ENCODE assay signal across 8 mouse cellular contexts in the genomic region with DNA sequence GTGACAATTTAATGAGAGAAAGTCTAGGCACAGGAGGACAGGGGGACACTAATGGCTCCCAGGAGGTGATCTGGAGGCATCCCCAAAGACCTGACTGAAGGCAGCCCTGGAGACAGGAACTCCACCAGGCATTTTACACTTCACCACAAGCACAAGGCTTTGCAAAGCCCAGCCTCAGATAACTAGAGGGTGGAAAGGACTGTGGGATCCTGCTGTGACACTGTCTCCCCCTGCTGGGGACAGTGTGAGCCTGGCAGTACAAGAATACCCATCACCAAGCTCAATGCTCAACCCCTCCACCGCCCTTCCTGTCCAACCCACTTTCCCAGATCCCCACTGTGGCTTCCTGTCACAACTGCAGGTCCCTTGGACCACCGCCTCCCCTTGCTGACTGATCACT.
A peak's percentile ranks its signal among the peaks of the same experiment; 100 is the strongest.
DNase-seq lines count a peak whose midpoint lies in the region; ATAC-seq lines count a peak whose summit lies in the region.

No protein-coding gene starts in this region.

- ATAC-seq in activated CD4-positive, CD25-positive, alpha-beta regulatory T cell, adult 4 months: no peak

- DNase-seq in thymus, postnatal 4 days: peak; percentile 13
- DNase-seq in thymus, postnatal 25 days: no peak
- DNase-seq in cerebellum, adult 9-11 months: peak; percentile 7
- peak; percentile 42 to 80 for DNase-seq in frontal cortex, adult 2 months (ENCODE audit: extremely low spot score in 1 of 2, low spot score in 1 of 2)
- peak; percentile 62 to 80 for DNase-seq in layer of hippocampus, adult 18-20 months (ENCODE audit: low spot score in 2 of 2)
- peak; percentile 72 for DNase-seq in mesoderm, embryonic 11.5 days (ENCODE audit: low read depth, low spot score)
- DNase-seq in gastrocnemius, adult 18-20 months (ENCODE audit: low spot score): no peak

Comparison
In these comparisons a context has a peak if more than half of its experiments do, and no peak if none do; other contexts are left out.
1. DNase-seq: peak in thymus, postnatal 4 days (single experiment), cerebellum, adult 9-11 months (single experiment), frontal cortex, adult 2 months (2 of 2), layer of hippocampus, adult 18-20 months (2 of 2) and mesoderm, embryonic 11.5 days (single experiment); none in thymus, postnatal 25 days (single experiment) and gastrocnemius, adult 18-20 months (single experiment).